Comparison of ENCODE assay signal across 8 mouse cellular contexts in genomic region chr7:68263346-68264027, GRCm38 (mm10). TPM values are rescaled to one million over a fixed set of nuclear protein-coding genes. Genes with fewer than 3 reads are reported as not detected.
DNase-seq lines count a peak whose midpoint lies in the region; ATAC-seq and TF ChIP-seq lines count a peak whose summit lies in the region.

No protein-coding gene starts in this region.

- intact Hi-C loops in heart, postnatal 14 days (cut with DNase I): loop anchor here (5.0 kb wide), 2 partner anchors 39 to 41 kb away; no protein-coding TSS in a partner anchor

- H3K4me2 ChIP-seq in heart, embryonic 13.5 days: peak overlapping the region; percentile 76
- H3K4me2 ChIP-seq in forebrain, embryonic 13.5 days: peak overlapping the region; percentile 63
- H3K4me2 ChIP-seq in liver, embryonic 12.5 days: peak overlapping the region; percentile 59

- TF ChIP-seq CTCF in C2C12 (IDR thresholded peaks at IDR 0.05; ENCODE audit: control insufficient read depth, insufficient read depth, insufficient read length): no peak

- H3K27me3 ChIP-seq in heart, embryonic 13.5 days (replicated peaks): peaks cover 21% of the 10 kb centered on the region
- H3K27me3 ChIP-seq in C2C12 (ENCODE audit: control insufficient read depth, insufficient read depth, insufficient read length): no peaks in the 10 kb centered on the region
- peaks cover 25% of the 10 kb centered on the region for H3K27me3 ChIP-seq in forebrain, embryonic 13.5 days
- H3K27me3 ChIP-seq in liver, embryonic 12.5 days (replicated peaks): peaks cover 32% of the 10 kb centered on the region

- no peaks in the 10 kb centered on the region for H3K79me3 ChIP-seq in C2C12 (ENCODE audit: low read depth)

- no peak for ATAC-seq in heart, embryonic 13.5 days (ENCODE audit: extremely low read depth, insufficient number of reproducible peaks, low FRiP score, low TSS enrichment)
- no peak for ATAC-seq in forebrain, embryonic 13.5 days
- ATAC-seq in liver, embryonic 12.5 days: no peak

- no peaks in the 10 kb centered on the region for H3K9me3 ChIP-seq in heart, embryonic 13.5 days
- no peaks in the 10 kb centered on the region for H3K9me3 ChIP-seq in forebrain, embryonic 13.5 days (replicated peaks)
- H3K9me3 ChIP-seq in liver, embryonic 12.5 days (replicated peaks): no peaks in the 10 kb centered on the region

- H3K9ac ChIP-seq in heart, embryonic 13.5 days: peak overlapping the region; percentile 48
- no peak overlapping the region for H3K9ac ChIP-seq in forebrain, embryonic 13.5 days
- H3K9ac ChIP-seq in liver, embryonic 12.5 days: no peak overlapping the region

- no peaks in the 10 kb centered on the region for H3K79me2 ChIP-seq in C2C12 (ENCODE audit: control insufficient read depth, insufficient read depth)

- no peak overlapping the region for H3K27ac ChIP-seq in heart, embryonic 13.5 days (replicated peaks)
- no peak overlapping the region for H3K27ac ChIP-seq in forebrain, embryonic 13.5 days
- H3K27ac ChIP-seq in liver, embryonic 12.5 days: no peak overlapping the region

- 50% methylated on average over 8 of the region's 8 CpGs for WGBS in heart, embryonic 13.5 days
- WGBS in forebrain, embryonic 13.5 days: 55% methylated on average over 8 of the region's 8 CpGs
- 65% methylated on average over 8 of the region's 8 CpGs for WGBS in liver, embryonic 12.5 days (ENCODE audit: insufficient replicate concordance)

- peak overlapping the region; percentile 47 for H3K4me3 ChIP-seq in heart, embryonic 13.5 days
- no peak overlapping the region for H3K4me3 ChIP-seq in C2C12 (ENCODE audit: insufficient read depth, poor library complexity, severe bottlenecking)
- H3K4me3 ChIP-seq in forebrain, embryonic 13.5 days: peak overlapping the region; percentile 31
- H3K4me3 ChIP-seq in liver, embryonic 12.5 days: peak overlapping the region; percentile 32

- peaks cover 30% of the 10 kb centered on the region for H3K4me1 ChIP-seq in heart, embryonic 13.5 days
- H3K4me1 ChIP-seq in forebrain, embryonic 13.5 days: peaks cover 16% of the 10 kb centered on the region
- H3K4me1 ChIP-seq in liver, embryonic 12.5 days: peaks cover 4% of the 10 kb centered on the region; the same call in 1 of the 2 replicates

- no peaks in the 10 kb centered on the region for H3K36me3 ChIP-seq in heart, embryonic 13.5 days
- no peaks in the 10 kb centered on the region for H3K36me3 ChIP-seq in C2C12 (ENCODE audit: control insufficient read depth, insufficient read depth)
- H3K36me3 ChIP-seq in forebrain, embryonic 13.5 days (ENCODE audit: poor library complexity, severe bottlenecking): no peaks in the 10 kb centered on the region
- H3K36me3 ChIP-seq in liver, embryonic 12.5 days: no peaks in the 10 kb centered on the region

- DNase-seq in heart, postnatal 14 days: no peak
- no peak for DNase-seq in urinary bladder, postnatal 36 days (ENCODE audit: low spot score in 2 of 2)
- DNase-seq in spleen, postnatal 36 days (ENCODE audit: low spot score in 2 of 2): no peak
- no peak for DNase-seq in cerebellum, postnatal 36 days

- H3ac ChIP-seq in C2C12 (ENCODE audit: control insufficient read depth, insufficient read length, low read depth): no peak overlapping the region

TF ChIP-seq in C2C12, 6 proteins besides CTCF, POLR2A, EP300 and RAD21:
- TF ChIP-seq MYOG (IDR thresholded peaks at IDR 0.05; ENCODE audit: control insufficient read depth, extremely low read depth, insufficient read length) (no peak), MYOD1 (IDR thresholded peaks at IDR 0.05; ENCODE audit: control insufficient read depth, insufficient read length, low read depth) (peak; percentile 19)

RNA-seq across cellular contexts. Expression of gene Pgpep1l, which starts 0.5 kb away (rescaled TPM):
- not detected in 2 replicates for polyA plus RNA-seq in heart, embryonic 13.5 days (2015; fragmentation: Nextera tagmentation; extraction: Ambion mirVana)
- total RNA-seq in heart, postnatal 14 days (2021): under 1 TPM in 1 of 2 experiments, not detected in 1; 0.39 TPM
- polyA plus RNA-seq in C2C12 (2012; fragmentation: generic; extraction: Trizol): not detected
- not detected in 2 replicates for polyA plus RNA-seq in forebrain, embryonic 13.5 days (2015; fragmentation: Nextera tagmentation; extraction: Ambion mirVana)
- not detected in 2 replicates for polyA plus RNA-seq in liver, embryonic 12.5 days (2016; fragmentation: Nextera tagmentation; extraction: Ambion mirVana)

RNA-seq across cellular contexts. Expression of gene Fam169b, which starts 10.2 kb away (rescaled TPM):
- 0.39 and 0.41 TPM in 2 replicates for polyA plus RNA-seq in heart, embryonic 13.5 days (2015; fragmentation: Nextera tagmentation; extraction: Ambion mirVana)
- 1 to 10 TPM in 1 of 2 experiments, under 1 TPM in 1; 0.38 to 1.2 TPM for total RNA-seq in heart, postnatal 14 days (2021)
- 0.06 TPM for polyA plus RNA-seq in C2C12 (2012; fragmentation: generic; extraction: Trizol)
- not detected in 2 replicates for polyA plus RNA-seq in forebrain, embryonic 13.5 days (2015; fragmentation: Nextera tagmentation; extraction: Ambion mirVana)
- polyA plus RNA-seq in liver, embryonic 12.5 days (2016; fragmentation: Nextera tagmentation; extraction: Ambion mirVana): 0.12 and 0.24 TPM in 2 replicates
